Mouse (Mus musculus) heart, adult 2 months (tissue): Measurements from ENCODE around the gene Otud3. TPM values are rescaled to one million over a fixed set of nuclear protein-coding genes. Genes with fewer than 3 reads are reported as not detected.
"Not testable (repeated sequence)": the region's sequence is repeated elsewhere in the genome, so short reads cannot be mapped to it uniquely, and the experiment has no call there.

Experiments
- DNase-seq, 2 experiments: peaks; one replicate each; pipeline ENCODE4 v3.0.0; 2021
- H3K27ac ChIP-seq: fragments of 200-600 bp; 2 replicates; pipeline ENCODE4 v1.8.1; 2022
- H3K27me3 ChIP-seq: fragments of 200-500 bp; 2 replicates; pipeline ENCODE4 v1.6.1; 2012; ENCODE audit warnings: mild to moderate bottlenecking, low read length, inconsistent platforms, mixed read lengths; ENCODE audit not compliant: control insufficient read depth, insufficient read depth
- H3K36me3 ChIP-seq: fragments of 200-500 bp; 2 replicates; pipeline ENCODE4 v1.6.1; 2012; ENCODE audit warnings: low read length, inconsistent platforms; ENCODE audit not compliant: control insufficient read depth, insufficient read depth
- H3K4me1 ChIP-seq: fragments of 200-500 bp; 2 replicates; pipeline ENCODE4 v1.6.1; 2011; ENCODE audit warnings: low read length; ENCODE audit not compliant: control insufficient read depth, insufficient read depth
- H3K4me3 ChIP-seq: fragments of 200-600 bp; 2 replicates; pipeline ENCODE4 v1.8.1; 2022
- H3K79me2 ChIP-seq: fragments of 200-500 bp; replicated peaks from 2 replicates; pipeline ENCODE4 v1.6.1; 2012; ENCODE audit warnings: mild to moderate bottlenecking, inconsistent platforms, low read length, moderate library complexity, mixed read lengths; ENCODE audit not compliant: control insufficient read depth, insufficient read depth
- H3K9ac ChIP-seq: fragments of 200-500 bp; 2 replicates; pipeline ENCODE4 v1.6.1; 2012; ENCODE audit warnings: low read depth, mild to moderate bottlenecking, control low read depth, inconsistent platforms, low read length, mixed read lengths
- CTCF ChIP-seq: fragments of 200-600 bp; IDR thresholded peaks from 2 replicates; pipeline ENCODE4 v1.8.1; 2022; ENCODE audit warnings: antibody characterized with exemption, mild to moderate bottlenecking, moderate library complexity
- EP300 ChIP-seq: fragments of 200-500 bp; IDR thresholded peaks from 2 replicates; pipeline ENCODE4 v1.6.1; 2011; ENCODE audit warnings: low read depth, low read length, control low read depth; ENCODE audit not compliant: insufficient read depth
- POLR2A ChIP-seq: fragments of 200-500 bp; IDR thresholded peaks from 2 replicates; pipeline ENCODE4 v1.6.1; 2011; ENCODE audit warnings: mild to moderate bottlenecking, low read depth, low read length, control low read depth; ENCODE audit not compliant: insufficient read depth
- WGBS: fragments of 180-500 bp; shearing (Covaris S2); methylation state at CpG from one replicate; pipeline ENCODE4 v1.1.7; 2018; 5-methylcytosine and 5-hydroxymethylcytosine counted together
- intact Hi-C: fragments of 180-260 bp; cut with DNase I; formaldehyde crosslinking; loops from one replicate; pipeline ENCODE4 v1.15.1; 2025
- polyA plus RNA-seq: library from polyadenylated mRNA; depleted of rRNA; stranded (reverse); fragments of >200 nt; gene quantifications from 2 replicates; pipeline ENCODE4 v1.2.3, GENCODE M21; 2012
- total RNA-seq, 2 experiments: library from RNA; stranded (reverse); gene quantifications; 2 replicates each; pipeline ENCODE4 v1.2.3; 2021

The Otud3 gene
- total and polyA plus RNA-seq, 3 experiments, result 6.1 to 11.7 (median 10.4) TPM

- Histone ChIP-seq H3K4me3 (no peak overlapping the region), H3K27ac (no peak overlapping the region), H3K4me1 (no peaks in the 10 kb centered on the region), H3K27me3 (no peaks in the 10 kb centered on the region), H3K9ac (no peak overlapping the region), H3K36me3 (no peaks in the 10 kb centered on the region), H3K79me2 (no peaks in the 10 kb centered on the region)
- 95% methylated on average over 2 of the region's 2 CpGs for whole genome bisulfite sequencing
- TF ChIP-seq EP300 (no peak), CTCF (no peak), POLR2A (no peak)
- intact Hi-C loops, result no loop called here
- DNase-seq, result no peak
These were observed 37.8 kb downstream of the Otud3 start for GRCm38 (mm10) chr4:138875986-138876385.

DNA sequence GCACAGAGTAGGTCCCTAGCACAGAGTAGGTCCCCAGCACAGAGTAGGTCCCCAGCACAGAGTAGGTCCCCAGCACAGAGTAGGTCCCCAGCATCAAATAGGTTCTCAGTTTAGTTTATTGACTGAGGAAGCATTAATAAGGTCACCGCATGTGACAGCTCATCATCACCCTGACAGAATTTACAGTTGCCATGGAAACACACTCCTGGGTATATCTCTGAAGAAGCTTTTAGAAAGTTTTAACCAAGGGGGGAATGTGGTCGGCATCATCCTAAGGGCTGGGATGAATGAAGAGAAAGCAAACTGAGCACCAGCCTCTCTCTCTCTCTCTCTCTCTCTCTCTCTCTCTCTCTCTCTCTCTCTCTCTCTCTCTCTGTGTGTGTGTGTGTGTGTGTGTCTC, 38.5 kb downstream of the Otud3 start:
- intact Hi-C loops, H3K27ac ChIP-seq, H3K27me3 ChIP-seq, DNase-seq, H3K4me1 ChIP-seq, H3K9ac ChIP-seq, H3K36me3 ChIP-seq, H3K4me3 ChIP-seq, H3K79me2 ChIP-seq: not testable (repeated sequence)
- 87% methylated on average over 2 of the region's 2 CpGs for WGBS

DNA sequence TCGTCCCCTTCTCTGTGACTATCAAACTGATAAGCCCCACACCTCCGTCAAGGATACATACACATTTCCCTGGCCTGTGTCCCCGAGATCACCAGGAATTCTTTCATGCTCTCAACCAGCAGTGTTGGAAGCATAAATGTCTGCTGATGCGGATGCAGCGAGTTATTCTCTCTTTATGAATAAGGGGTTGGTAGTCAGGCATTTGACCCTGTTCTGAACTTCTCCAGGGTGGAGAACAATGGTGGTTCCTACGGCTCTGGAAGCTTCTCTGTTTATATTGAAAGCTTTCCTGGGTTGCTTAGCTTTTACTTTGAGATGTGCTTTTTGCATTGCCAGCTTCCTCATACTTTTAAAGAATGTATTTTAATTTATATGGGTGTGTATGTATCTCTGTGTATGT, 39.9 kb downstream of the Otud3 start, which contains the start of gene Gm13030:
Gene Gm13030, minus strand, starts transcription at position 101 of the 400 bp plus-strand sequence.
- Histone ChIP-seq H3K4me1 (no peaks in the 10 kb centered on the region), H3K4me3 (no peak within 1 kb of the TSS), H3K27ac (no peak within 1 kb of the TSS), H3K36me3 (no peaks in the 10 kb centered on the region), H3K9ac (no peak within 1 kb of the TSS), H3K79me2 (no peaks in the 10 kb centered on the region), H3K27me3 (no peaks in the 10 kb centered on the region)
- no peak for DNase-seq
- intact Hi-C loops, result no loop called here
- no peak for TF ChIP-seq POLR2A
- TF ChIP-seq EP300, result no peak
- TF ChIP-seq CTCF, result no peak
- WGBS, result 74% methylated on average over 6 of the region's 6 CpGs

- TF ChIP-seq CTCF (no peak), EP300 (no peak), POLR2A (no peak)
- Histone ChIP-seq H3K4me1 (peaks cover 2% of the 10 kb centered on the region; the same call in 1 of the 2 replicates), H3K27me3 (no peaks in the 10 kb centered on the region), H3K27ac (no peak overlapping the region), H3K9ac (no peak overlapping the region), H3K79me2 (no peaks in the 10 kb centered on the region), H3K36me3 (no peaks in the 10 kb centered on the region), H3K4me3 (no peak overlapping the region)
- intact Hi-C loops, result no loop called here
- no peak for DNase-seq
- 62% methylated on average over 8 of the region's 8 CpGs for WGBS
These were observed 45.1 kb downstream of the Otud3 start for GRCm38 (mm10) chr4:138868666-138869065.

- Histone ChIP-seq H3K9ac (no peak overlapping the region), H3K36me3 (no peaks in the 10 kb centered on the region), H3K79me2 (no peaks in the 10 kb centered on the region), H3K27ac (no peak overlapping the region), H3K4me3 (no peak overlapping the region), H3K4me1 (peaks cover 2% of the 10 kb centered on the region; the same call in 1 of the 2 replicates), H3K27me3 (no peaks in the 10 kb centered on the region)
- TF ChIP-seq POLR2A (no peak), EP300 (0 out of 2 replicates have a peak, but pooled peaks have one; percentile 33)
- intact Hi-C loops, result loop anchor here (1.0 kb wide), 1 partner anchor 18 kb away; no protein-coding TSS in a partner anchor
- WGBS, result 12% methylated on average over 7 of the region's 7 CpGs
- peak; percentile 66 to 68 for DNase-seq
These were observed 47.3 kb downstream of the Otud3 start for GRCm38 (mm10) chr4:138866413-138866812.

GRCm38 (mm10) chr4:138865991-138866390, 47.8 kb downstream of the Otud3 start:
- no peak for TF ChIP-seq CTCF
- H3K36me3 ChIP-seq, result no peaks in the 10 kb centered on the region
- intact Hi-C loops, result loop anchor here (1.0 kb wide), 1 partner anchor 18 kb away; no protein-coding TSS in a partner anchor
- 54% methylated on average over 6 of the region's 6 CpGs for WGBS
- H3K4me1 ChIP-seq, result peaks cover 2% of the 10 kb centered on the region; the same call in 1 of the 2 replicates
- no peaks in the 10 kb centered on the region for H3K27me3 ChIP-seq
- H3K27ac ChIP-seq, result no peak overlapping the region
- no peak overlapping the region for H3K4me3 ChIP-seq
- no peaks in the 10 kb centered on the region for H3K79me2 ChIP-seq
- DNase-seq, result no peak
- H3K9ac ChIP-seq, result no peak overlapping the region

- no peak overlapping the region for H3K27ac ChIP-seq
- H3K27me3 ChIP-seq, result no peaks in the 10 kb centered on the region
- no peak for TF ChIP-seq POLR2A
- no peak for TF ChIP-seq EP300
- TF ChIP-seq CTCF, result no peak
- intact Hi-C loops, result no loop called here
- H3K36me3 ChIP-seq, result no peaks in the 10 kb centered on the region
- 37% methylated on average over 5 of the region's 5 CpGs for WGBS
- H3K79me2 ChIP-seq, result no peaks in the 10 kb centered on the region
- H3K4me1 ChIP-seq, result peaks cover 2% of the 10 kb centered on the region; the same call in 1 of the 2 replicates
- H3K9ac ChIP-seq, result no peak overlapping the region
- no peak overlapping the region for H3K4me3 ChIP-seq
- no peak for DNase-seq
These were observed 48.7 kb downstream of the Otud3 start for GRCm38 (mm10) chr4:138865092-138865491.
